ENCODE assay signal across 19 mouse cellular contexts in genomic region chr2:146010816-146011215, GRCm38 (mm10).
DNase-seq lines count a peak whose midpoint lies in the region; ATAC-seq lines count a peak whose summit lies in the region.
"Had no signal": no experiment of that assay in that cellular context is flagged by ENCODE, and none has a peak within 500 bp of the region (broad histone marks: within the 10 kb centered on the region; RNA-seq: fewer than 3 reads in every experiment).

No protein-coding gene starts in this region.

- 63% methylated on average over 2 of the region's 2 CpGs for WGBS in midbrain, embryonic 10.5 days
- WGBS in midbrain, embryonic 14.5 days = 63% methylated on average over 2 of the region's 2 CpGs
- 24% methylated on average over 2 of the region's 2 CpGs for WGBS in intestine, embryonic 15.5 days

- H3K27ac ChIP-seq in midbrain, embryonic 10.5 days (replicated peaks) = peak overlapping the region; percentile 28; the same call in 1 of the 2 replicates
- H3K27ac ChIP-seq in midbrain, embryonic 14.5 days (replicated peaks; ENCODE audit: low read depth, low read length) = no peak overlapping the region
- H3K27ac ChIP-seq in intestine, embryonic 15.5 days = no peak overlapping the region
- H3K27ac ChIP-seq: hindbrain, embryonic 13.5 days; macrophage; neural tube, embryonic 13.5 days had no signal

- no peak overlapping the region for H3K4me3 ChIP-seq in midbrain, embryonic 10.5 days
- no peak overlapping the region for H3K4me3 ChIP-seq in midbrain, embryonic 14.5 days (replicated peaks; ENCODE audit: low read depth, low read length)
- no peak overlapping the region for H3K4me3 ChIP-seq in intestine, embryonic 15.5 days (replicated peaks)
- H3K4me3 ChIP-seq: hindbrain, embryonic 13.5 days; neural tube, embryonic 13.5 days had no signal

- no peak for ATAC-seq in midbrain, embryonic 14.5 days (ENCODE audit: low FRiP score, low TSS enrichment)
- peak; percentile 95 for ATAC-seq in common myeloid progenitor, adult 5-6 weeks (replicated peaks; ENCODE audit: low read depth, poor library complexity, severe bottlenecking)
- no peak for ATAC-seq in intestine, embryonic 15.5 days
- ATAC-seq in erythroid progenitor cell, adult 5-6 weeks (replicated peaks; ENCODE audit: low FRiP score, poor library complexity, severe bottlenecking) = no peak
- ATAC-seq: intestine, postnatal 0 days had no signal

- H3K9ac ChIP-seq in midbrain, embryonic 14.5 days (replicated peaks; ENCODE audit: low read length) = no peak overlapping the region
- no peak overlapping the region for H3K9ac ChIP-seq in intestine, embryonic 15.5 days
- H3K9ac ChIP-seq: hindbrain, embryonic 13.5 days; neural tube, embryonic 13.5 days had no signal

- H3K9me3 ChIP-seq in midbrain, embryonic 10.5 days (replicated peaks) = no peaks in the 10 kb centered on the region
- H3K9me3 ChIP-seq in midbrain, embryonic 14.5 days (ENCODE audit: control insufficient read depth, low read length) = no peaks in the 10 kb centered on the region
- no peaks in the 10 kb centered on the region for H3K9me3 ChIP-seq in intestine, embryonic 15.5 days
- H3K9me3 ChIP-seq: hindbrain, embryonic 13.5 days; neural tube, embryonic 13.5 days had no signal

- no peaks in the 10 kb centered on the region for H3K36me3 ChIP-seq in midbrain, embryonic 10.5 days
- H3K36me3 ChIP-seq in midbrain, embryonic 14.5 days (ENCODE audit: control insufficient read depth, insufficient read depth, low read length) = no peaks in the 10 kb centered on the region
- H3K36me3 ChIP-seq in intestine, embryonic 15.5 days = no peaks in the 10 kb centered on the region
- H3K36me3 ChIP-seq: hindbrain, embryonic 13.5 days; neural tube, embryonic 13.5 days had no signal

- no peak overlapping the region for H3K4me2 ChIP-seq in midbrain, embryonic 14.5 days (ENCODE audit: low read length)
- no peak overlapping the region for H3K4me2 ChIP-seq in intestine, embryonic 15.5 days (replicated peaks)
- H3K4me2 ChIP-seq: hindbrain, embryonic 13.5 days; neural tube, embryonic 13.5 days had no signal

- intact Hi-C loops in heart, postnatal 14 days (cut with DNase I) = no loop called here

- peak; percentile 90 for DNase-seq in heart, adult 11 months
- no peak for DNase-seq in heart, postnatal 14 days
- no peak for DNase-seq in midbrain, embryonic 10.5 days (ENCODE audit: low spot score)
- no peak for DNase-seq in midbrain, embryonic 14.5 days
- DNase-seq in right cerebral cortex, postnatal 25 days = no peak
- DNase-seq: adrenal gland, postnatal 10 days; cerebellum, adult 9-10 months; gastrocnemius, postnatal 14 days; kidney, postnatal 36 days; layer of hippocampus, postnatal 36 days; lung, adult 2 months; thymus, postnatal 14 days had no signal

- H3K27me3 ChIP-seq in midbrain, embryonic 10.5 days (ENCODE audit: low read depth, poor library complexity, severe bottlenecking) = no peaks in the 10 kb centered on the region
- H3K27me3 ChIP-seq in midbrain, embryonic 14.5 days (ENCODE audit: control insufficient read depth, insufficient read depth, low read length) = no peaks in the 10 kb centered on the region
- no peaks in the 10 kb centered on the region for H3K27me3 ChIP-seq in intestine, embryonic 15.5 days (replicated peaks)
- H3K27me3 ChIP-seq: hindbrain, embryonic 13.5 days; neural tube, embryonic 13.5 days had no signal

- peaks cover 21% of the 10 kb centered on the region for H3K4me1 ChIP-seq in midbrain, embryonic 10.5 days
- H3K4me1 ChIP-seq in midbrain, embryonic 14.5 days (ENCODE audit: control insufficient read depth, insufficient read depth, low read length) = 0 out of 2 replicates have a peak, but pooled peaks cover 8% of the 10 kb centered on the region
- H3K4me1 ChIP-seq in intestine, embryonic 15.5 days (replicated peaks) = no peaks in the 10 kb centered on the region
